Mouse (Mus musculus) lung, postnatal 36 days (tissue): Measurements from ENCODE around the gene Arfip2.

ENCODE experiments used
- DNase-seq: peaks from one replicate; pipeline ENCODE4 v3.0.0; 2022; ENCODE audit warnings: mixed read lengths

The Arfip2 gene

GRCm38 (mm10) chr7:105640233-105640893 lies at the start of gene Arfip2, which contains the start of gene Gm45799:
TSS of gene Arfip2 (minus strand) at chr7:105640416.
TSS of gene Gm45799 (plus strand) at chr7:105640552.
- peak; percentile 99 for DNase-seq

GRCm38 (mm10) chr7:105685541-105686197 lies 45.5 kb upstream of the Arfip2 start:
- DNase-seq = no peak

- peak; percentile 90 for DNase-seq
Observed at GRCm38 (mm10) chr7:105650639-105651435, 10.6 kb upstream of the Arfip2 start, which contains the start of gene Dnhd1. TSS of gene Dnhd1 (plus strand) at chr7:105650827.

GRCm38 (mm10) chr7:105641936-105642335 lies 1.7 kb upstream of the Arfip2 start:
- no peak for DNase-seq

GRCm38 (mm10) chr7:105640894-105641255 lies 659 bp upstream of the Arfip2 start:
- no peak for DNase-seq

GRCm38 (mm10) chr7:105639756-105640155 lies 460 bp downstream of the Arfip2 start, which contains the start of gene Timm10b:
TSS of gene Timm10b (plus strand) at chr7:105640056.
- no peak for DNase-seq

GRCm38 (mm10) chr7:105639304-105639703 lies 912 bp downstream of the Arfip2 start:
- DNase-seq = no peak

GRCm38 (mm10) chr7:105638776-105639175 lies 1.4 kb downstream of the Arfip2 start:
- DNase-seq = no peak

- DNase-seq = no peak
Observed at GRCm38 (mm10) chr7:105635726-105636125, 4.5 kb downstream of the Arfip2 start.

GRCm38 (mm10) chr7:105634272-105634920 lies 5.8 kb downstream of the Arfip2 start:
- no peak for DNase-seq

- no peak for DNase-seq
Observed at GRCm38 (mm10) chr7:105633801-105634135, 6.4 kb downstream of the Arfip2 start.

- DNase-seq = peak; percentile 92
Observed at GRCm38 (mm10) chr7:105633127-105633800, 7.0 kb downstream of the Arfip2 start, which contains the start of gene Trim3. TSS of gene Trim3 (minus strand) at chr7:105633571.

- DNase-seq = no peak
Observed at GRCm38 (mm10) chr7:105632551-105632972, 7.7 kb downstream of the Arfip2 start.

GRCm38 (mm10) chr7:105628633-105629032 lies 11.6 kb downstream of the Arfip2 start:
- DNase-seq = peak; percentile 91

GRCm38 (mm10) chr7:105625397-105625796 lies 14.8 kb downstream of the Arfip2 start:
- peak; percentile 75 for DNase-seq

- peak; percentile 60 for DNase-seq
Observed at GRCm38 (mm10) chr7:105621646-105622292, 18.4 kb downstream of the Arfip2 start.

- DNase-seq = peak; percentile 68
Observed at GRCm38 (mm10) chr7:105621053-105621452, 19.2 kb downstream of the Arfip2 start.

GRCm38 (mm10) chr7:105619701-105620100 lies 20.5 kb downstream of the Arfip2 start:
- DNase-seq = no peak

- no peak for DNase-seq
Observed at GRCm38 (mm10) chr7:105617810-105618209, 22.4 kb downstream of the Arfip2 start.

- DNase-seq = peak; percentile 56
Observed at GRCm38 (mm10) chr7:105616561-105616960, 23.7 kb downstream of the Arfip2 start.

GRCm38 (mm10) chr7:105615720-105616119 lies 24.5 kb downstream of the Arfip2 start:
- peak; percentile 30 for DNase-seq

- DNase-seq = no peak
Observed at GRCm38 (mm10) chr7:105614400-105614799, 25.8 kb downstream of the Arfip2 start.
